Comparison of ENCODE assay signal across 23 mouse cellular contexts in genomic region chr12:52408307-52408895, GRCm38 (mm10).
DNase-seq lines count a peak whose midpoint lies in the region; ATAC-seq and TF ChIP-seq lines count a peak whose summit lies in the region.
"Had no signal": no experiment of that assay in that cellular context is flagged by ENCODE, and none has a peak within 500 bp of the region (broad histone marks: within the 10 kb centered on the region; RNA-seq: fewer than 3 reads in every experiment).

No protein-coding gene starts in this region.

- WGBS in forebrain, embryonic 11.5 days = 94% methylated on average over 8 of the region's 8 CpGs
- 93% methylated on average over 8 of the region's 8 CpGs for WGBS in forebrain, embryonic 15.5 days

- H3K27me3 ChIP-seq in forebrain, embryonic 11.5 days (ENCODE audit: control insufficient read depth, insufficient read depth, low read length) = no peaks in the 10 kb centered on the region
- no peaks in the 10 kb centered on the region for H3K27me3 ChIP-seq in forebrain, embryonic 15.5 days
- H3K27me3 ChIP-seq: CH12.LX; heart, embryonic 13.5 days; limb, embryonic 15.5 days had no signal

- H3K4me3 ChIP-seq in forebrain, embryonic 11.5 days (ENCODE audit: low read depth, low read length) = no peak overlapping the region
- no peak overlapping the region for H3K4me3 ChIP-seq in forebrain, embryonic 15.5 days
- H3K4me3 ChIP-seq in layer of hippocampus, adult 2 months = no peak overlapping the region
- H3K4me3 ChIP-seq in gastrocnemius, adult 2 months = no peak overlapping the region
- H3K4me3 ChIP-seq: embryonic facial prominence, embryonic 10.5 days; heart, embryonic 13.5 days; limb, embryonic 15.5 days had no signal

- DNase-seq in forebrain, embryonic 11.5 days (ENCODE audit: low spot score) = peak; percentile 44
- DNase-seq in layer of hippocampus, adult 2 months (ENCODE audit: low spot score in 2 of 2) = no peak
- DNase-seq in layer of hippocampus, postnatal 25 days (ENCODE audit: extremely low spot score in 1 of 2, low spot score in 1 of 2) = no peak
- DNase-seq in 3T3-L1 (ENCODE audit: low read depth, low spot score) = peak; percentile 65
- peak; percentile 47 for DNase-seq in ZHBTc4 (ENCODE audit: low read depth, low spot score)
- DNase-seq in gastrocnemius, adult 2 months = no peak
- DNase-seq in cerebellum, adult 9-10 months = no peak
- DNase-seq: adrenal gland, postnatal 10 days; cerebellum, adult 11-12 months; cerebellum, postnatal 36 days; gastrocnemius, postnatal 25 days; heart, postnatal 36 days; kidney, adult 8-10 months; layer of hippocampus, postnatal 36 days; midbrain, embryonic 14.5 days; spleen, adult 18-20 months; thymus, postnatal 25 days had no signal

- no peaks in the 10 kb centered on the region; the same call in 1 of the 2 replicates for H3K4me1 ChIP-seq in forebrain, embryonic 11.5 days (replicated peaks; ENCODE audit: control insufficient read depth, insufficient read depth, low read length)
- H3K4me1 ChIP-seq in forebrain, embryonic 15.5 days = peaks cover 11% of the 10 kb centered on the region
- H3K4me1 ChIP-seq: limb, embryonic 15.5 days had no signal

- H3K36me3 ChIP-seq in forebrain, embryonic 11.5 days (ENCODE audit: control insufficient read depth, insufficient read depth, low read length) = no peaks in the 10 kb centered on the region
- H3K36me3 ChIP-seq in forebrain, embryonic 15.5 days = no peaks in the 10 kb centered on the region
- H3K36me3 ChIP-seq: embryonic facial prominence, embryonic 10.5 days; heart, embryonic 13.5 days; limb, embryonic 15.5 days had no signal

- ATAC-seq in forebrain, embryonic 11.5 days (replicated peaks; ENCODE audit: low FRiP score) = no peak
- ATAC-seq in forebrain, embryonic 15.5 days (replicated peaks) = no peak
- ATAC-seq: hindbrain, embryonic 16.5 days had no signal

- intact Hi-C loops in gastrocnemius, adult 2 months (cut with DNase I) = no loop called here

- no peak overlapping the region for H3K4me2 ChIP-seq in forebrain, embryonic 11.5 days (ENCODE audit: low read depth, low read length, severe bottlenecking)
- no peak overlapping the region for H3K4me2 ChIP-seq in forebrain, embryonic 15.5 days (replicated peaks)
- H3K4me2 ChIP-seq: heart, embryonic 13.5 days; limb, embryonic 15.5 days had no signal

- peak; percentile 37 for TF ChIP-seq CTCF in layer of hippocampus, adult 2 months (conservative IDR thresholded peaks at IDR 0.05)
- TF ChIP-seq CTCF in gastrocnemius, adult 2 months (IDR thresholded peaks at IDR 0.05) = no peak

- no peak overlapping the region for H3K9ac ChIP-seq in forebrain, embryonic 11.5 days (ENCODE audit: low read length)
- H3K9ac ChIP-seq in forebrain, embryonic 15.5 days (replicated peaks) = no peak overlapping the region
- H3K9ac ChIP-seq: heart, embryonic 13.5 days; limb, embryonic 15.5 days had no signal

- H3K9me3 ChIP-seq in forebrain, embryonic 11.5 days (ENCODE audit: control insufficient read depth, low read length) = no peaks in the 10 kb centered on the region
- H3K9me3 ChIP-seq in forebrain, embryonic 15.5 days = no peaks in the 10 kb centered on the region
- H3K9me3 ChIP-seq: embryonic facial prominence, embryonic 10.5 days; heart, embryonic 13.5 days; limb, embryonic 15.5 days had no signal

- H3K27ac ChIP-seq in forebrain, embryonic 11.5 days (ENCODE audit: low read depth, low read length) = no peak overlapping the region
- H3K27ac ChIP-seq in forebrain, embryonic 15.5 days (replicated peaks) = no peak overlapping the region
- H3K27ac ChIP-seq in layer of hippocampus, adult 2 months = no peak overlapping the region
- no peak overlapping the region for H3K27ac ChIP-seq in gastrocnemius, adult 2 months
- H3K27ac ChIP-seq: embryonic facial prominence, embryonic 10.5 days; heart, embryonic 13.5 days; limb, embryonic 15.5 days had no signal

Comparison
In these comparisons a context has a peak if more than half of its experiments do, and no peak if none do; other contexts are left out.
1. DNase-seq: peak in forebrain, embryonic 11.5 days (single experiment), 3T3-L1 (single experiment) and ZHBTc4 (single experiment); none in layer of hippocampus, adult 2 months (0 of 2), layer of hippocampus, postnatal 25 days (0 of 2), gastrocnemius, adult 2 months (single experiment) and cerebellum, adult 9-10 months (single experiment).